Mouse (Mus musculus): Measurements from ENCODE around the gene Rapgef1.

Gene Rapgef1

DNA sequence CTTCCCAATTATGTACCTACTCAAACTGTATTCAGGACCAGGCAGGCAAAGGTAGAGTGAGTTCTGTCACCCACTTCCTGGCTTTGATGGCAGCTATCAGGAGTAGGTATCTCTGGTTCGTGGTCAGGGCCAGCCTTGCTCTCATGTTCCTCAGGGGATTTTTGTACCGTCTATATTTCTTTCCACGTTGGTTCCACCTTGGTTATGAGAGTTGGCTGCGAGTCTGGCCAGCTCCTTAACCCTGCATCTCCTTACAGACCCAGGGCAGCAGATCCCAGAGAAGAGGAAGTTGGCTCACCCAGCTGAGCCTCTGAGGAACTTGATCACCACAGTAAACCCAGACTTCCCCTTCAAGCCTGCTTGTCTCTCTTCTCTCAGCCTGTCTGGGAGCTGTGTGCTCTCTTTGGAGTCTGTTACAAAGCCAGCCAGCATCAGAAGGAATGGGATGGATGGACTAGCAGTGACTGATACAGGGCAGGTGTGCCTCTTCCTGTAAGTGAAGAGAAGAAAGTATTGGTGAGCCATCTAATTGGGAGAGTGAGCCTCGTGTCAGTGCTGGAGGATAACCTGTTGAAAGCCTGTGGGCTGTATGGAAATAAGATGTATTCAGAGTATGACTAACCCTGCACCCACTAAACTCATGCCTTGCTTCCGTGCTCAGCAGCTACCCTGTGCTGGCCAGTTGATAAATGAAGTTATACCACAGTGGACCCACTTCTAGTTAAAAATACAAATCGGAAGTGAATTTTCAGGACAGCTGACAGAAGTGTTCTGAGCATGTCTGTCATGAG, 53.4 kb downstream of the Rapgef1 start:
- peak; percentile 64 to 67 for DNase-seq

GRCm38 (mm10) chr2:29674087-29674486, 54.6 kb downstream of the Rapgef1 start:
- DNase-seq: no peak

DNA sequence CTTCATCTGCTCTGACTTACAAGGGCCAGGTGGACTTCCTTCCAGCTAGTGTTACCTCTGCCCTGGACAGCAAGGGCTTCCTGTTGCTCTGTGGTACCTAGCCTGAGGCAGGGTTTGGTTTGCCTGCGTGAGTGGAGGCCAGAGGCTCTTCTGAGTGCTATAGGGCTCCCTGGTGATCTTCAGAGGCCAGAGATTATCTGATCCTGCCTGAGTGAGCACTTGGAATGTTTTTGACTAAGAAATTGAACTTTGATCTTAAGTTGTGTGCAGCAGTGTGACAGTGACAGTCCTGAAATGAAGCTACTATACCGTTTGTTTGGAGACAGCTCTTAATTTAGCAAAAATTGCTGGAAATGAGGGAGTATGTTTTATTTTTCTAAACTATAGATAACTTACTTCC, 55.0 kb downstream of the Rapgef1 start:
- no peak for DNase-seq

DNA sequence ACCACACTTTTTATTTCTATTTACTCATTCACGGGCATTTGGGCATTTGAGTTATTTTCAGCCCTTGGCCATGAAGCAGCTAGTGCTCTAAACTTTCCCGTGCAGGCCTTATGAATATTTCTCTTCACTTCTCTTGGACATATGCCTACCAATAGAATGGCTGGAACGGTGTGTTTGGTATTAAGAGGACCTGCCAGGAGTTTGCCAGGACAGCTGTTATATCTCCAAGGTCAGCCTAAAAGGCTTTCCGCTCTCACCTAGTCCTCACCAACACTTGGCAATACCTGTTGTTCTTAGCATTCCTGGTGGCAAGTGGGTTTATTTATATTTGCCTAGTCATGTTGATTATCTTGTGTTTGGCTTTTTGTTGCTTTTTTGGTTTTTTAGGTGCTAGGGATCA, 56.3 kb downstream of the Rapgef1 start:
- no peak for DNase-seq

DNA sequence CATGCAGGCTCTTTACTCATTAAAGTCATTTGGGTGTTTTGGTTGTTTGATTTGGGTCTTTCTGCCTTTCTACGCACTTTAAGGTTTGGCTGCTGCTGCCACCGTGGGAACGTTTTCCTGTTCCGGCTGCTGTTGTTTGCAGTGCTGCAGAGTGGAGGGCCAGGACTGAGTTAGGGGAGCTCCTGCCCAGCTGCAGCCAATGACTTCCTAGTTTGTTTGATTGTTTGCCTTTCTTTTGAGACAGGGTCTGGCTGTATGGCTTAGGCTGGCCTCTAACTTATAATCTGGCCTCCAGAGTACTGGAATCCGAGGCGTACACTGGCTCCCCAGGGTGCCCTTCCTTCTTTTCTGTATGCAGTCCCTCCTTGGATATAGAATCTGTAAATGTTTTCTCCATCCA, 57.0 kb downstream of the Rapgef1 start:
- no peak for DNase-seq

- DNase-seq: no peak
Measured at GRCm38 (mm10) chr2:29677842-29678241, 58.3 kb downstream of the Rapgef1 start.

- DNase-seq: peak in 1 of 2 experiments; percentile 29
Measured at GRCm38 (mm10) chr2:29678524-29678923, 59.0 kb downstream of the Rapgef1 start.

DNA sequence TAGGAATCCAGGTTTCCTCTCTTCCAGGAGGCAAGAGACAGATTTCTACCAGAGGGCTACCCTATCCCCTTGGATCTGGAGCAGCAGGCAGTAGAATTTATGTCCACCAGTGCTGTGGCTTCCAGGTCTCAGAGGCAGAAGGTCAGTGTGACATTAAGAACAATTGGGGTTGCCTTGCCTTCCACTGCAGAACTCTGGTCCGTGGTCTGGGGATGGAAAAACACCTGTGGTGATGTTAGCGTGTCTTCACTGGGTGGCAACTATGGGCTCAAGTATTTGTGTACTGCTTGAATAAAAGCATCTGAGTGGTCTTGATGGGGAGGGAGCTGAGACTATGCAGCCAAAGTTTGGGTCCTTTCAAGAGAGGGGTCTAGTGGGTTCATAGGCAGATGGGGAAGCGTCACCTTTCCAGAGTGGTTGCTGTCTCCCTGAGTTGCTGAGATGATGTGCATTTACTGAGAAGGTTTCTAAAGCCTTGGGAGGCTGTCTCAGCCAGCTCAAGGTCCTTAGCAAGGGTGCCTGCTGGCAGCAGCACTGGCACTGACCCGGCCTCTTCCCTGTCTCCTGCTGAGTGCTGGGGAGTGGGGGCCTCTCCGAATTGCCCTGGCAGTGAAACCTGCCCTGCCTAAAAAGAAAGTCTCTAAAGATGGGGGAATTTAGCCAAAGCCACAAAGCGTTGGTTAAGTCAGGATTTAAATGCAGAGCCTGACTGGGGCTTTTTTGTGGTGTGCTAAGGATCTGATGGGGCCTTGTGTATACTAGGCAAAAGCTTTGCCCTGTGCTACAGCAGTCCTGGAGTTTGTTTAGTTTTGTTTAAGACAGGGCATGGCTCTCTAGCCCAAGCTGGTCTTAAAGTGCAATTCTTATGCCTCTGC, 60.4 kb downstream of the Rapgef1 start:
- DNase-seq: no peak

DNA sequence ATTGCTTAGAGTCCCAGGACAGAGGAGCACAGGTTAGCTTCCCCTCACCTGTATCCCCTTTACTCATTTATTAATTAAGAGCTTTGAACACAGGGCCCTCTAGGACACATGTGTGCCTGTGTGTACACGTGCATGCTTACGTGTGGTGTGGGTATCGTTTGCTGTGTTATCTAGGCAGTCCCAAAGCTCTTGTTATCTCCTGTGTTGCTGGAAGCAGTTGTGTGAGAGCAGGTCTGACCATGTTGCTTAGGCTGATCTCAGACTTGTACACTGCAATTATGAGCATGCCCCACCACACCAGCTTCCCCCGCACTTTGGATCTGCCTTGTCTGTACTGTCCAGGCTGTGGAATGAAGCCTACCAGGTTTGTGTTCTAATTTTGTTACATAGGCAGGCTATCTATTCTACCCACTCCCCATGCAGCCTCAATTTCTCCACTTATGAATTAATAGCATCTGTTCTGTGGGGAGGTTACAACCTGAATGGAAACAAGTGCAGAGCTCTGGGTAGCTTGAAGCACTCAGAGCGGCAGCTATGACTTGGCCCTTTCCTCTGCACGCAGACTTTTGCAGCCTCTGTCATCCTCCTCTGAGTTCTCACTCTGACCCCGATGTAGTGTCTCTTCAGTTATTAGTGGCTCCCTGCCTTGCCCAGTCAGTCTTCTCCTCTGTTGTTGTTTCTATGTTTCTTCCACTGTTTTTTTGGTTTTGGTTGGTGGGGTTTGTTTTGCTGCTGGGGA, 63.9 kb downstream of the Rapgef1 start:
- no peak for DNase-seq

GRCm38 (mm10) chr2:29684498-29684897, 65.0 kb downstream of the Rapgef1 start:
- no peak for DNase-seq

DNA sequence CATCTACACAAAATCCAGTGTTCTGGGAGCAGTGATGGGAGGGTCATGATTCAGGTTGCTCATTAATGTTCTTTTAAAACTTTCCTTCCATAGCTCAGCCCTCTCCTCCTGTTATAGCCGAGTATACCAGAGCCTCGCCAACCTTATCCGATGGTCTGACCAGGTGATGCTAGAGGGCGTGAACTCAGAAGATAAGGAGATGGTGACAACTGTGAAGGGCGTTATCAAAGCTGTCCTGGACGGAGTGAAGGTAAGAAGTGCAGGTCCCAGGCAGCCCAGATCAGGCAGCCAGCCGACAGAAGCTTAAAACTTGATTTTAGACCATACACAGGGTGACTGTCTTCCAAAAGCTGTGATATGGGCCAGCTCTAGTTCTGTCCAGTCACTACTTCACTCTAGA, 69.5 kb downstream of the Rapgef1 start:
- no peak for DNase-seq

DNA sequence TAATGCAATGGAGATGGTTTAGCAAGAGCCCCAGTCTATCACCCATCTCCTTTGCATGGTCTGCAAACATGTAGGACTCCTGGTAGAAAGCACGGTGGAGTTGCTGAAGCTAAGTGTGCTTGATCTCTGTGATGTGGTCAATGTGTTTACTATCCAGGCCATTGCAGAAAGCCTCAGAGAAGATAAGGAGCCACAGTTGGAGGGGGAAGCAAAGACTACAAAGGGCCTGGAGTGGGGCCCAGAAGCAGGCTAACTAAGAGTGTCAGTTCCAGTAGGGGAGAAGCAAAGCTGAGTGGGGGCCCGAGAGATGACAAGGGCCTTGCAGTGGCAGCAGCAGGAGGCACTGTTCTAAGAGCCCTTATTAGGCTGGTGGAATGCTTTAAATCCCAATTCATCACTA, 70.0 kb downstream of the Rapgef1 start:
- DNase-seq: no peak

DNA sequence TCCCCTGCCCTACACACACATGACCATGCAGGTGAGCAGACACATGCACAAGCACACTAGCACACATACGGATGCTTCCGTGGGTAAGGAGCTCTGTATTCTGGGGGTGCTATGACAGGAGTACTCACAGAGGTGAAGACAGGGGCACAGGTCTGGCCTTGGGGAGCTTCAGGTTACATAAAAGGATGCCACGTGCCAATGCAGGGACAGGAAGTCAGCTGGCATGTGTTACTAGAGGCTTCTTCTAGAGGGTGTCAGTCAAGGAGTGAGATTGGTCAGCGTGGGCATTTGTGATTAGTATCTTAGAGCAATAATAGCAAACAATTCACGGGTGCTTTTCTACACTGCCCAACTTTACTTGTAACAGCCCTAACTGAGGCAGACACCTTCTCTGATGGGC, 71.5 kb downstream of the Rapgef1 start:
- DNase-seq: no peak

GRCm38 (mm10) chr2:29691507-29691906, 72.0 kb downstream of the Rapgef1 start:
- DNase-seq: no peak

DNA sequence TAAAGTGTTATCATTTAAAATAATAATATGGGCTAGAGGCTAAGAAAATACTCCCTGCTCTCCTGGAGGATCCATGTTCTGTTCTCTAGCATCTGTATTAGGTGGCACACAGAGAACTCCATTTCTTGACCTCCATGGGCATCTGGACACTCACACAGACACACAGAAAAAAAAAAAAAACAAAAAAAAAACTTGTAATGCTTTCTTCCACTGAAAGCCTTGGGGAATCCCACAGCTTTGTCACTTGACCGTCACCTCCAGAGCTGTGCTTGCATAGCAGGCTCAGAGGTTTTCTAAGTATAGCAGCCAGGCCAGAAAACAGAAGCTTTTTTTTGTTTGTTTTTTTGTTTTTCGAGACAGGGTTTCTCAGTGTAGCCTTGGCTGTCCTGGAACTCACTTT, 72.7 kb downstream of the Rapgef1 start:
- no peak for DNase-seq

- DNase-seq: no peak
Measured at GRCm38 (mm10) chr2:29696207-29696800, 76.8 kb downstream of the Rapgef1 start.

GRCm38 (mm10) chr2:29698421-29699290, 79.1 kb downstream of the Rapgef1 start:
- peak; percentile 33 to 40 for DNase-seq

DNA sequence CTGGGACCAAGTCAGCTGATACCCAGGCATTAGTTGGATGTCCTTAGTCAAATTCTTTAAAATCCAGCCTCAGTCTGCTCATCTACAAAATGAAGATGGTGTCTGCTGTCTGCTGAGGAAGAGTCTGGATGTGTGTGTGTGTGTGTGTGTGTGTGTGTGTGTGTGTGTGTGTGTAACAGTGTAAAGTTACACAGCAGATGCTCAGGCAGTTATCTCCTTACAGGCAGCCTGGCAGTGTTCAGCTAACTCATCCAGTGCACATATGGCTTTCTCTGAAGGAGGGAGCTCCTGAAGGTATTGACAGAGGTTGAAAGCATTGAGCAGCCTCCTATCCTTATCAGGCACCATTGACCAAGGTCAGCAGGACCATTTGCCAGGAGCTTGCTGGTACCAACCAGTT, 81.4 kb downstream of the Rapgef1 start:
- DNase-seq: no peak

GRCm38 (mm10) chr2:29701393-29701792, 81.9 kb downstream of the Rapgef1 start:
- no peak for DNase-seq

GRCm38 (mm10) chr2:29702189-29702588, 82.7 kb downstream of the Rapgef1 start:
- DNase-seq: no peak

DNA sequence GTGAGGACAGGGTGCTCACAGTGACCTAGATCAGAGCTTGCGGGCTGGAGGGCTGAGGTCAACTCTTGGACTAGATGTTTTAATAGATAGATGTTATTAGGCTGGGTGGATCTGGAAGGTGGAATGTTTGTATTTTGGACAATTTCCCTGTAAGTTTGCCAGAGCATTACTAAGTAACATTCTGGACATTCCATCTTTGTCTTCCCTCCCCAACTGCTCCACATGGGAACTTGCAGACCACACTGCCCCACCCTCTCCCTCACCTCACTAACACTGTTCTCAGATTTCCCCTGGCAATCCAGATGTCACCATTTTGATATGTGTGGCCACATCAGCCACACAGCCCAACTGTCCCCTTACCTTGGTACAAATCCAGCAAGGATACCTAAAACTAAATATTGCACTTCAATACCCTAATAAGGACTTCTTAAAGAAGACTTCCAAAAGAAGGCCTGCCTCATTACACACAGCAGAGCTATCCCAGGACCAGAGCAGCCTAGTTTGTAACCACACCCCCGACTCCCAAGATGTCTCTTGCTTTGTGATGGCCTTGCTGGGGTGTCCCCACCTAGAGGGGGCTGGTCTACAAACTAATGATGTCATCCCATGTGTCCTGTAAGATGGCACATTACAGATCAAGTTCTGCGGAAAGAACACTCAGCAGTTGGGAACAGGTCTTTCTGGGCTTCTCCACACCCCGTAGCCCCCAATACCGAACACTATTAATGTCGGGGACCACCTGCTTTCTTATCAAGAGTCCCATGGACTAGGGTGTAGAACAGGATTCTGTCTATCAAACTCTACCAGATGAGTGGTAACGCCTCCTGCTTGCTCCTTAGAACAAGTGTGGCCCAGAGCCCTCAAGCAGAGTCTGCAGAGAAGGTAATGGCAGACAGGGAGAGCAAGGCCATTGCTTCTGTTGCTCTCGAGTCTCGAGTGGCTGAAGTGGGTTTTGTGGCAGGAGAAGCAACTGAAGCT, 83.9 kb downstream of the Rapgef1 start:
- DNase-seq: no peak

All from B cell, adult 2 months (primary cell).